Mouse (Mus musculus) hindbrain, postnatal 0 days (tissue): ENCODE measurements around the gene Kynu. TPM values are rescaled to one million over a fixed set of nuclear protein-coding genes. Genes with fewer than 3 reads are reported as not detected.

ENCODE experiments used
- ATAC-seq: fragments of 200-750 bp; cut with Nextera tagmentation; 2 replicates; pipeline ENCODE4 v1.8.0; 2017; ENCODE audit warnings: mild to moderate bottlenecking, moderate TSS enrichment, moderate library complexity
- DNase-seq: peaks from one replicate; pipeline ENCODE4 v3.0.0-alpha.2; 2015; ENCODE audit warnings: low spot score
- H3K27ac ChIP-seq: fragments of 300-500 bp; sonication (generic); 2 replicates; pipeline ENCODE4 v1.5.1; 2014; ENCODE audit warnings: mild to moderate bottlenecking
- H3K27me3 ChIP-seq: fragments of 300-500 bp; sonication (generic); 2 replicates; pipeline ENCODE4 v1.6.1; 2014; ENCODE audit warnings: low read length, mixed read lengths; ENCODE audit not compliant: insufficient read depth
- H3K36me3 ChIP-seq: fragments of 300-500 bp; sonication (generic); 2 replicates; pipeline ENCODE4 v1.6.1; 2014; ENCODE audit warnings: low read length, mixed read lengths; ENCODE audit not compliant: insufficient read depth
- H3K4me1 ChIP-seq: fragments of 300-500 bp; sonication (generic); 2 replicates; pipeline ENCODE4 v1.6.1; 2014; ENCODE audit warnings: antibody characterized with exemption, low read length, mixed read lengths; ENCODE audit not compliant: insufficient read depth
- H3K4me2 ChIP-seq: fragments of 300-500 bp; sonication (generic); 2 replicates; pipeline ENCODE4 v1.6.1; 2014; ENCODE audit warnings: low read depth, mild to moderate bottlenecking, low read length, moderate library complexity, mixed read lengths
- H3K4me3 ChIP-seq: fragments of 300-500 bp; sonication (generic); 2 replicates; pipeline ENCODE4 v1.5.1; 2014; ENCODE audit warnings: low read length
- H3K9ac ChIP-seq: fragments of 300-500 bp; sonication (generic); replicated peaks from 2 replicates; pipeline ENCODE4 v1.6.1; 2014; ENCODE audit warnings: mild to moderate bottlenecking, low read length, moderate library complexity, mixed read lengths
- H3K9me3 ChIP-seq: fragments of 300-500 bp; sonication (generic); 2 replicates; pipeline ENCODE4 v1.6.1; 2016; ENCODE audit warnings: low read length, mixed read lengths
- CTCF ChIP-seq: IDR thresholded peaks from 2 replicates; pipeline ENCODE4 v1.5.1; 2016; ENCODE audit warnings: antibody characterized with exemption, control low read depth, low read depth
- WGBS: fragments of 180-500 bp; shearing (Covaris S2); extraction: QIAGEN DNeasy Blood & Tissue Kit; methylation state at CpG from one replicate; pipeline ENCODE4 v1.1.7; 2014; 5-methylcytosine and 5-hydroxymethylcytosine counted together
- polyA plus RNA-seq: library from polyadenylated mRNA; unstranded; fragments of >200 nt; fragmentation: Nextera tagmentation; extraction: Ambion mirVana; gene quantifications from 2 replicates; pipeline ENCODE4 v1.2.1, GENCODE M21; 2015
- total RNA-seq: library from RNA; depleted of rRNA; stranded (reverse); fragments of >200 nt; gene quantifications from 2 replicates; pipeline ENCODE4 v1.2.3, GENCODE M21; 2014

Gene Kynu
- total and polyA plus RNA-seq, 2 experiments from 2014 or later = 0.16 TPM; not detected in 1

DNA sequence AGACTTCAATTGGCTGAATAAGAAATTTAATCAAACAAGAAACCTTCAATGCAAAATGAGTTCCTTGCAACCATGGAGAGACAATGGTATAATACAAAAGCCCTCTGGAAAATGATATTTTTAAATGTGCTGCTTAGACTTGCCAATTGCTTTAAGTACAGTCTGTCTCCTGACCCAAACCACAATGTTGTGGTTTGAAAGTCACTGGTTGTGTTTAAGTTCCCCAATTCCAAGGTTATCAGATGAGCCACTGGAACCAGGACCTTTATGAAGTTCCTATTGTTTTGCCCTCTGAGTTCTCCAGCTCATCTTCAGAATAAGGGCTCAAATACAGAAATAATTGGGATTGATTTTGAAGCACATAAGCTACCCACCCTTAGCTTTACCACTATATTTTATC is 76.7 kb downstream of the Kynu start:
- DNase-seq (no peak), ATAC-seq (no peak)
- Histone ChIP-seq H3K27ac (no peak overlapping the region), H3K4me1 (no peaks in the 10 kb centered on the region), H3K9ac (no peak overlapping the region), H3K36me3 (no peaks in the 10 kb centered on the region), H3K4me3 (no peak overlapping the region), H3K27me3 (no peaks in the 10 kb centered on the region), H3K4me2 (no peak overlapping the region), H3K9me3 (no peaks in the 10 kb centered on the region)
- no peak for TF ChIP-seq CTCF

DNA sequence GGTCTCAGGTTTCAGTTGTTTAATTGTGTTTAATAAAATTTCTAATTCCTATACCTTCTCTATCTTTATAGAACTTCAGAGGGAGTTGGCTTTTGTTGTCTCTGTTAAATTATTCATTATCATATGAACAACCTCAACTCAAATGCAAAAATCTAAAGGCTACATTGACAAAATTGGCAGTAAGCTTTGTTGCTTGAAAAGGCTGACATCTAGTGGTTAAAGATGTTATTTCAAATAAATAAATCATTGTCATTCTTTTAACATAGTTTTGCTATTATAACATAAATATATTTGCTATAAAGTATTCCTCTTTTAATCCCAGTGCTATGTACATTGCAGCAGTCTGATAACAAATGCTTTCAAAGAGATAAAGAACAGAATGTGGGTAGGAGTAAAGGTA is 81.4 kb downstream of the Kynu start:
- no peak overlapping the region for H3K4me3 ChIP-seq
- DNase-seq (peak; percentile 63), ATAC-seq (no peak)
- peak; percentile 62 for TF ChIP-seq CTCF
- no peaks in the 10 kb centered on the region for H3K4me1 ChIP-seq
- no peak overlapping the region for H3K9ac ChIP-seq
- no peaks in the 10 kb centered on the region for H3K36me3 ChIP-seq
- H3K9me3 ChIP-seq = no peaks in the 10 kb centered on the region
- no peaks in the 10 kb centered on the region for H3K27me3 ChIP-seq
- H3K4me2 ChIP-seq = no peak overlapping the region
- H3K27ac ChIP-seq = no peak overlapping the region

DNA sequence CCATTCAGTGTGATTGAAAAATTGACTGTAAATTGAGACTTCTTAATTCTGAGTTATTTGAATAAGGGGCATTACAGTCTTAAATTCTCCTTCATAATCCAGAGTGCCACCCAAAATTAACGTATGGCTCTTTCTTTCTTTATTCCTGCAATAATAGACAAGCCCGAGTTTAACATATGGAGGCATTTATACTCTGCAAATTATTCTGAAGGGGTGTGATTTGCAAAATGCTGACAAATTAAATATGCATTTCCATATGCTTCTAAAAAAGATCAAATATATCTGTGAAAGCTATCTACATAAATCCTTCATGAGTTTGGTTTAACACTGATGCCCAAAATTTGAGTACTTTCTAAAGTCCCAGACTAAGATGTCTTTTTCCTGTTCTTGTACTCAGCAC is 91.8 kb downstream of the Kynu start:
- 81% methylated on average over 2 of the region's 2 CpGs for WGBS
- no peak for TF ChIP-seq CTCF
- DNase-seq (no peak), ATAC-seq (no peak)
- Histone ChIP-seq H3K4me3 (no peak overlapping the region), H3K9me3 (no peaks in the 10 kb centered on the region), H3K4me1 (no peaks in the 10 kb centered on the region), H3K27ac (no peak overlapping the region), H3K36me3 (no peaks in the 10 kb centered on the region), H3K4me2 (no peak overlapping the region), H3K27me3 (no peaks in the 10 kb centered on the region), H3K9ac (no peak overlapping the region)

DNA sequence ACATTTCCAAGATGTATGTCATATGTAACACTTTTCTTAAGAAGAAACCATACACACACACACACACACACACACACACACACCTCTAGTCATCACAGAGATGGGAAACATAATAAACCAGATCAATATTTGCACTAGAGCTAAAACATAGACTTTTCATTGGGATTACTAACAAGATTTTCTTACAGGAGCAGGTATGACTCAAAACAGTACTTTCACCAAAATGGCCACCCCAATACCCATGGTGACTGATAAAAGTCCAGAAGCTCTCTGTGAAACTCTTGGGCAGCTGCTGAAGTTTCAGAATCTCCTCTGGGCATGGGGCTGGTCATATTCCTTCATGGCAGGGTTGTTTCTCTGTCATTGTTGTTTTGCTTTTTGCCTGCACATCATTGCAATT is 114.5 kb downstream of the Kynu start:
- no peaks in the 10 kb centered on the region for H3K4me1 ChIP-seq
- no peaks in the 10 kb centered on the region for H3K36me3 ChIP-seq
- H3K4me3 ChIP-seq = no peak overlapping the region
- DNase-seq = no peak
- H3K9me3 ChIP-seq = no peaks in the 10 kb centered on the region
- H3K4me2 ChIP-seq = no peak overlapping the region
- no peak overlapping the region for H3K9ac ChIP-seq
- no peak for ATAC-seq
- H3K27me3 ChIP-seq = no peaks in the 10 kb centered on the region
- H3K27ac ChIP-seq = no peak overlapping the region
- no peak for TF ChIP-seq CTCF

DNA sequence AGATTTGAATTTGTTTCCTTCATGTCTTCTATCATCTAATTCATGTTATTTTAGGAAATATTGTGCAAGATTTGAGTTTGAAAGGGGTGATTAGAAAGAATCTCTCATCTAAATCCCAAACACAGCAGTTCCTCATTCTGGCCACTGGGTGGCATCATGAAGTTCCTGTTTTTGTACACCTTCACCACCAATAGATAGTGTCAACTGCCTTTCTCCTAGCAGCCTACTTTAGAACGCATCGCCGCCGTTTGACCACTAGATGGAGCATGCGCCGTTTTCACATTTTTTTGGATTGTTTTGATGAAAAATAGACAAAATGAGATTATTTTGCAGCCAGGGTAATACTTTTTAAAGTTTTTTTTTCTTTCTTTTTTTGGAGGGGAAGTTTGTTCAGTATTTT is 118.5 kb downstream of the Kynu start:
- peak; percentile 93 for TF ChIP-seq CTCF
- no peaks in the 10 kb centered on the region for H3K9me3 ChIP-seq
- WGBS = 1% methylated on average over 6 of the region's 6 CpGs
- DNase-seq = peak; percentile 88
- H3K4me2 ChIP-seq = no peak overlapping the region
- ATAC-seq = peak; percentile 83
- H3K27ac ChIP-seq = no peak overlapping the region
- H3K36me3 ChIP-seq = no peaks in the 10 kb centered on the region
- H3K27me3 ChIP-seq = no peaks in the 10 kb centered on the region
- H3K9ac ChIP-seq = no peak overlapping the region
- no peaks in the 10 kb centered on the region for H3K4me1 ChIP-seq
- H3K4me3 ChIP-seq = no peak overlapping the region

DNA sequence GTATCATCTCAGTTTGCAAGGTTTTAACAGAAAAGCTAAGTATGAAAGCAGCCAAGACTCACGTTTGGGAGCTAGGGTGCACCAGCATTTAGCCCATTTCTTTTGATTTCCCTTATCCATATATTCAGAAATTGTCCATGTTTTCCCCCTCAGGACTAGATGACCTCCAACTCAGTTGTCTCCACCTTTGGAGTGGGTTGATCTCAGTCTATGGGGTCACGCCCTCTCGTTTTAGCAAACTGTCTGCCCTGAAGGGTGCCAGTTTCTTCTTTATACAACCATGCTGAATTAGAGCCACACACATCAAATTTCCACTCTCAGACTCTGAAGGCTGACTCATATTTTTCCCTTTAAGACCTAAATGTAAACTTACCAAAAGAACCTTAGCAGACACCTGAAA is 119.0 kb downstream of the Kynu start:
- H3K4me2 ChIP-seq = no peak overlapping the region
- no peak overlapping the region for H3K4me3 ChIP-seq
- H3K27ac ChIP-seq = no peak overlapping the region
- no peak for TF ChIP-seq CTCF
- H3K4me1 ChIP-seq = no peaks in the 10 kb centered on the region
- H3K9me3 ChIP-seq = no peaks in the 10 kb centered on the region
- ATAC-seq = no peak
- no peaks in the 10 kb centered on the region for H3K27me3 ChIP-seq
- 57% methylated on average over 3 of the region's 3 CpGs for WGBS
- no peak overlapping the region for H3K9ac ChIP-seq
- DNase-seq = no peak
- no peaks in the 10 kb centered on the region for H3K36me3 ChIP-seq

DNA sequence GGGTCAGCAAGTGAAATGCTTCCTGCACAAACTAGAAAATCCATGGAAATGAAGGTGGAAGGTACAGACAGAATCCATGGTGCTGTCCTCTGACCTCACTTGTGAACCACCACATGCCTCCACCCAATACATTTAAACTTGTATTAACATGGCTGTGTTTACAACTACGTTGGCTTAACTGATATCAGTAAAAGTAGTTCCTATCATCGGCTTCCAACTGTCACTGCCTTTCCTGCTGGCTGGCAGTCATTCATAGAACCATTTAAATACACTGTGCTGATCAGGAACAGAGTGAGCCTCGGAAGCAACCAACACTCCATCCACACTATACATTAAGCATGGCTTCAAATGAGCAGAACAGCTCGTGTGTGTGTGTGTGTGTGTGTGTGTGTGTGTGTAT is 120.1 kb downstream of the Kynu start:
- WGBS = 87% methylated on average over 4 of the region's 4 CpGs
- ATAC-seq = no peak

More for the DNA sequence above, 120.1 kb downstream of the Kynu start:
- Histone ChIP-seq H3K27me3 (no peaks in the 10 kb centered on the region), H3K9me3 (no peaks in the 10 kb centered on the region), H3K27ac (no peak overlapping the region), H3K4me3 (no peak overlapping the region), H3K9ac (no peak overlapping the region), H3K36me3 (no peaks in the 10 kb centered on the region), H3K4me1 (no peaks in the 10 kb centered on the region), H3K4me2 (no peak overlapping the region)
- TF ChIP-seq CTCF = no peak
- DNase-seq = no peak
